Mouse (Mus musculus) thymus, adult 2 months (tissue): ENCODE results near the gene Ap3d1. TPM values are rescaled to one million over a fixed set of nuclear protein-coding genes. Genes with fewer than 3 reads are reported as not detected.

ENCODE experiments used
- DNase-seq: peaks from one replicate; pipeline ENCODE4 v3.0.0; 2021
- H3K27ac ChIP-seq: fragments of 200-500 bp; 2 replicates; pipeline ENCODE4 v1.5.1; 2012; ENCODE audit warnings: low read length, control low read depth; ENCODE audit not compliant: control insufficient read depth, insufficient read depth
- H3K27me3 ChIP-seq: fragments of 200-500 bp; 2 replicates; pipeline ENCODE4 v1.6.1; 2012; ENCODE audit warnings: mild to moderate bottlenecking, low read length, moderate library complexity, mixed read lengths; ENCODE audit not compliant: control insufficient read depth, insufficient read depth
- H3K36me3 ChIP-seq: fragments of 200-500 bp; 2 replicates; pipeline ENCODE4 v1.6.1; 2012; ENCODE audit warnings: mild to moderate bottlenecking, low read length, moderate library complexity; ENCODE audit not compliant: control insufficient read depth, insufficient read depth
- H3K4me1 ChIP-seq: fragments of 200-500 bp; replicated peaks from 2 replicates; pipeline ENCODE4 v1.6.1; 2012; ENCODE audit warnings: low read length; ENCODE audit not compliant: control insufficient read depth, insufficient read depth
- H3K4me3 ChIP-seq: fragments of 200-500 bp; 2 replicates; pipeline ENCODE4 v1.5.1; 2012; ENCODE audit warnings: mild to moderate bottlenecking, low read length, control low read depth, moderate library complexity; ENCODE audit not compliant: control insufficient read depth, insufficient read depth
- CTCF ChIP-seq: fragments of 200-500 bp; IDR thresholded peaks from 2 replicates; pipeline ENCODE4 v1.5.1; 2012; ENCODE audit warnings: mild to moderate bottlenecking, control low read depth, low read length, moderate library complexity, borderline replicate concordance; ENCODE audit not compliant: control insufficient read depth, poor library complexity, insufficient read depth; ENCODE audit errors: extremely low read depth
- POLR2A ChIP-seq: fragments of 200-500 bp; IDR thresholded peaks from 2 replicates; pipeline ENCODE4 v1.6.1; 2012; ENCODE audit warnings: mild to moderate bottlenecking, low read length, control low read depth, moderate library complexity; ENCODE audit not compliant: control insufficient read depth, poor library complexity, insufficient read depth; ENCODE audit errors: extremely low read depth
- WGBS: fragments of 180-500 bp; shearing (Covaris S2); methylation state at CpG from one replicate; pipeline ENCODE4 v1.1.7; 2018; 5-methylcytosine and 5-hydroxymethylcytosine counted together
- polyA plus RNA-seq: library from polyadenylated mRNA; depleted of rRNA; stranded (reverse); fragments of >200 nt; gene quantifications from 2 replicates; pipeline ENCODE4 v1.2.3, GENCODE M21; 2012

The Ap3d1 gene
- polyA plus RNA-seq, 1 experiment, result 195 TPM

- H3K4me1 ChIP-seq, result no peaks in the 10 kb centered on the region
- H3K4me3 ChIP-seq, result no peak overlapping the region
- WGBS, result 94% methylated on average over 5 of the region's 5 CpGs
- no peaks in the 10 kb centered on the region for H3K27me3 ChIP-seq
- no peak overlapping the region for H3K27ac ChIP-seq
- DNase-seq, result no peak
- H3K36me3 ChIP-seq, result peaks cover 65% of the 10 kb centered on the region
- TF ChIP-seq CTCF, result no peak
- TF ChIP-seq POLR2A, result no peak
Observed at GRCm38 (mm10) chr10:80773816-80774215, 31.8 kb upstream of the Ap3d1 start.

DNA sequence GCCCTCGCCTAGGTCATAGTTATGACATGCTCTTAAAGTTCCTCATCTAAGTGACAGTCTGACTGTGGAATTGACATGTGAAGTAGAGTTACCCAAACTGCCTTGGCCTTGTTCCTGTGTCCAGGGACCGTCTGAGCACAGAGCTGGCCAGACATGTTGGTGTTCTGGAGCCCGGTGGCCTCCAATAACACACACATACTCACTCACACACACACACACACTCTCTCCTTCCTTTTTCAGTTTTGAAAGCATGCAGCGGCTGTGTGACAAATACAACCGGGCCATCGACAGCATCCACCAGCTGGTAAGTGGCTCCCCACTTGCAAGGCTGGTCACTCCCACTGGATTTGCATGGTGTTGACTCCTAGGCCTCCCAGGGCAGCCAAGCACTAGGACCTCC lies 26.3 kb upstream of the Ap3d1 start:
- Histone ChIP-seq H3K27ac (no peak overlapping the region), H3K4me3 (no peak overlapping the region), H3K4me1 (no peaks in the 10 kb centered on the region), H3K36me3 (peaks cover 65% of the 10 kb centered on the region), H3K27me3 (no peaks in the 10 kb centered on the region)
- WGBS, result 96% methylated on average over 6 of the region's 6 CpGs
- TF ChIP-seq CTCF, result no peak
- no peak for TF ChIP-seq POLR2A
- DNase-seq, result no peak

DNA sequence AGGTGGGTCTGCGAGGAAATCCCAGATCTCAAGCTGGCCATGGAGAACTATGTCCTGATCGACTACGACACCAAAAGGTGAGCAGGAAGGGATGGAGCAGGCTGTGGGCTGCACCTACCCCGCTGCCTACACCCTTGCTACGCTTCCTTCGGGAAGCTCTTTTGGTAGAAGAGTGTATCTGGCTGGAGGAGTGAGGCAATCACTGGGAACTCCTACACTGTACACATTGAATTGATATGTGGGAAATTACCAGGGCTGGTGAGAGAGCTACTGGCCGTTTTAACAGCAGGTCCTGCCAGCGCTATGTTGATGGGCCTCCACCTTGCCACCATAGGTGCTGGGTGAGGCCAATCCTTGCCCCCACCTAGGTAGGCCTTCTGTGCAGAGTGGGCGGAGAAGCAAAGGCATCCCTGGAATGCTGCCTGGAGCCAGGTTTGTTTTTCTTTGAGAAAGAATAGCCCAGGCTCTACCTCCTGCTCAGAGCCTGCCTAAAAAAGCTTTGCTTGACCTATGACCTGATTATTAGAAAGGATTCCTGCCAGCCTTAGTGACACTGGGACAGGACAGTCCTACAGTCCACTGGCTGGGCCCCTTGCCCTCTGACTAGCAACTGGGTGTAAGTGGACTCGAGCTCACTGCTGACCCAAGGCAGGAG lies 24.2 kb upstream of the Ap3d1 start:
- WGBS, result 98% methylated on average over 10 of the region's 10 CpGs
- Histone ChIP-seq H3K27me3 (no peaks in the 10 kb centered on the region), H3K27ac (no peak overlapping the region), H3K36me3 (peaks cover 47% of the 10 kb centered on the region), H3K4me1 (peaks cover 6% of the 10 kb centered on the region; the same call in 1 of the 2 replicates), H3K4me3 (no peak overlapping the region)
- DNase-seq, result no peak
- TF ChIP-seq POLR2A (no peak), CTCF (no peak)

GRCm38 (mm10) chr10:80765746-80766145 lies 23.7 kb upstream of the Ap3d1 start:
- no peak overlapping the region for H3K27ac ChIP-seq

DNA sequence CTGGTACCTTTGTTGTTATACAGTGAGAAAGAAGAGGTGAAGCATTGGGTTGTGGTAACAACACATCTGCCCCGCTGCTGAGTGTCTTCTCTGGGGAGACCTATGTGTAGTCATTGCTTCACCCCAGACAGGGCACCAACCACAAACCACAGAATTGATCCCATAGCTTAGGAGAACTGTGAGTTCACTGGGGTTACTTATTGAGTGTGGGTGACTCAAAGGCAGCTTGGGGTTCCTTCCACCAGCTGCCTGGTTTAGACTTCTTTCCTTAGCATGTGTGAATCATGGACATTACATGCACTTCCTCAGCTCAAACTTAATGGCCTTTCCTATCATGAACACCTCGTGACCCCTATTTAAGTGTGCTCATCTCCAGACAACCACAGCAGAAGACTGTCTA lies 21.4 kb upstream of the Ap3d1 start:
- Histone ChIP-seq H3K4me1 (peaks cover 11% of the 10 kb centered on the region; the same call in 1 of the 2 replicates), H3K27me3 (no peaks in the 10 kb centered on the region), H3K27ac (no peak overlapping the region), H3K36me3 (peaks cover 26% of the 10 kb centered on the region), H3K4me3 (no peak overlapping the region)
- WGBS, result 18% methylated on average over 2 of the region's 2 CpGs
- TF ChIP-seq POLR2A (no peak), CTCF (no peak)
- no peak for DNase-seq

More at GRCm38 (mm10) chr10:80765746-80766145, 23.7 kb upstream of the Ap3d1 start:
- 98% methylated on average over 2 of the region's 2 CpGs for WGBS
- Histone ChIP-seq H3K27me3 (no peaks in the 10 kb centered on the region), H3K4me1 (peaks cover 10% of the 10 kb centered on the region; the same call in 1 of the 2 replicates), H3K36me3 (peaks cover 42% of the 10 kb centered on the region), H3K4me3 (no peak overlapping the region)
- DNase-seq, result no peak
- TF ChIP-seq POLR2A (no peak), CTCF (no peak)

DNA sequence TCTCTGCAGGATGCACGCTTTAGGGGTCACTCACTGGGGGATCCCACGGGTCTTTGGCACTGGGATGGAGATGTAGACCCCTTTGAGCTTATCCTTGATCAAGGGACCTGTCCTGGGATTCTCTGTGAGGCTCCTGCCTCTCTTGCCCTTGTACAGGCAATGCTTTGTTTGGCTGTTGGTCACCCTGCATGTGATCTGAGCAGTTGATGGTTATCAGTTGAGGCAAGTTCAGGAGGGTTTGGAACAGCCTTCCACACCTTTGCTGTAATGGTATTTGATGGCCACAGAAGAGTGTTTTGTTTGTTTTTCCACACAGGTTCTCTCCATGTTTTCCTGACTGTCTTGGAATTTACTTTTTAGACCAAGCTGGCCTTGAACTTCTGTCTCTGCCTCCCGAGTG lies 19.8 kb upstream of the Ap3d1 start:
- no peak for DNase-seq
- Histone ChIP-seq H3K27ac (no peak overlapping the region), H3K36me3 (peaks cover 15% of the 10 kb centered on the region), H3K27me3 (no peaks in the 10 kb centered on the region), H3K4me1 (peaks cover 24% of the 10 kb centered on the region), H3K4me3 (no peak overlapping the region)
- 78% methylated on average over 3 of the region's 3 CpGs for WGBS
- TF ChIP-seq CTCF (no peak), POLR2A (no peak)
